Mouse (Mus musculus) heart, adult 2 months (tissue): ENCODE measurements around the gene Olig1. TPM values are rescaled to one million over a fixed set of nuclear protein-coding genes. Genes with fewer than 3 reads are reported as not detected.
"Not testable (repeated sequence)": the region's sequence is repeated elsewhere in the genome, so short reads cannot be mapped to it uniquely, and the experiment has no call there.

ENCODE experiments used
- DNase-seq, 2 experiments: peaks; one replicate each; pipeline ENCODE4 v3.0.0; 2021
- H3K27ac ChIP-seq: fragments of 200-600 bp; 2 replicates; pipeline ENCODE4 v1.8.1; 2022
- H3K27me3 ChIP-seq: fragments of 200-500 bp; 2 replicates; pipeline ENCODE4 v1.6.1; 2012; ENCODE audit warnings: mild to moderate bottlenecking, low read length, inconsistent platforms, mixed read lengths; ENCODE audit not compliant: control insufficient read depth, insufficient read depth
- H3K36me3 ChIP-seq: fragments of 200-500 bp; 2 replicates; pipeline ENCODE4 v1.6.1; 2012; ENCODE audit warnings: low read length, inconsistent platforms; ENCODE audit not compliant: control insufficient read depth, insufficient read depth
- H3K4me1 ChIP-seq: fragments of 200-500 bp; 2 replicates; pipeline ENCODE4 v1.6.1; 2011; ENCODE audit warnings: low read length; ENCODE audit not compliant: control insufficient read depth, insufficient read depth
- H3K4me3 ChIP-seq: fragments of 200-600 bp; 2 replicates; pipeline ENCODE4 v1.8.1; 2022
- H3K79me2 ChIP-seq: fragments of 200-500 bp; replicated peaks from 2 replicates; pipeline ENCODE4 v1.6.1; 2012; ENCODE audit warnings: mild to moderate bottlenecking, inconsistent platforms, low read length, moderate library complexity, mixed read lengths; ENCODE audit not compliant: control insufficient read depth, insufficient read depth
- H3K9ac ChIP-seq: fragments of 200-500 bp; 2 replicates; pipeline ENCODE4 v1.6.1; 2012; ENCODE audit warnings: low read depth, mild to moderate bottlenecking, control low read depth, inconsistent platforms, low read length, mixed read lengths
- CTCF ChIP-seq: fragments of 200-600 bp; IDR thresholded peaks from 2 replicates; pipeline ENCODE4 v1.8.1; 2022; ENCODE audit warnings: antibody characterized with exemption, mild to moderate bottlenecking, moderate library complexity
- EP300 ChIP-seq: fragments of 200-500 bp; IDR thresholded peaks from 2 replicates; pipeline ENCODE4 v1.6.1; 2011; ENCODE audit warnings: low read depth, low read length, control low read depth; ENCODE audit not compliant: insufficient read depth
- POLR2A ChIP-seq: fragments of 200-500 bp; IDR thresholded peaks from 2 replicates; pipeline ENCODE4 v1.6.1; 2011; ENCODE audit warnings: mild to moderate bottlenecking, low read depth, low read length, control low read depth; ENCODE audit not compliant: insufficient read depth
- WGBS: fragments of 180-500 bp; shearing (Covaris S2); methylation state at CpG from one replicate; pipeline ENCODE4 v1.1.7; 2018; 5-methylcytosine and 5-hydroxymethylcytosine counted together
- intact Hi-C: fragments of 180-260 bp; cut with DNase I; formaldehyde crosslinking; loops from one replicate; pipeline ENCODE4 v1.15.1; 2025
- polyA plus RNA-seq: library from polyadenylated mRNA; depleted of rRNA; stranded (reverse); fragments of >200 nt; gene quantifications from 2 replicates; pipeline ENCODE4 v1.2.3, GENCODE M21; 2012
- total RNA-seq, 2 experiments: library from RNA; stranded (reverse); gene quantifications; 2 replicates each; pipeline ENCODE4 v1.2.3; 2021

Olig1 gene
- total and polyA plus RNA-seq, 3 experiments = 0.25 TPM; not detected in 2

GRCm38 (mm10) chr16:91239024-91239423 is 30.5 kb upstream of the Olig1 start:
- Histone ChIP-seq H3K27ac (no peak overlapping the region), H3K27me3 (no peaks in the 10 kb centered on the region; the same call in 1 of the 2 replicates), H3K4me3 (no peak overlapping the region), H3K9ac (no peak overlapping the region), H3K36me3 (no peaks in the 10 kb centered on the region), H3K79me2 (no peaks in the 10 kb centered on the region), H3K4me1 (no peaks in the 10 kb centered on the region)
- intact Hi-C loops = no loop called here
- TF ChIP-seq EP300 = no peak
- no peak for TF ChIP-seq CTCF
- TF ChIP-seq POLR2A = no peak
- no peak for DNase-seq
- WGBS = 40% methylated on average over 4 of the region's 4 CpGs

GRCm38 (mm10) chr16:91246292-91246691 is 23.3 kb upstream of the Olig1 start:
- no peak overlapping the region for H3K27ac ChIP-seq
- no peaks in the 10 kb centered on the region for H3K4me1 ChIP-seq
- TF ChIP-seq POLR2A = no peak
- no peak for TF ChIP-seq EP300
- TF ChIP-seq CTCF = no peak
- H3K79me2 ChIP-seq = no peaks in the 10 kb centered on the region
- intact Hi-C loops = no loop called here
- WGBS = 59% methylated on average over 9 of the region's 9 CpGs
- no peaks in the 10 kb centered on the region; the same call in 1 of the 2 replicates for H3K27me3 ChIP-seq
- H3K4me3 ChIP-seq = no peak overlapping the region
- DNase-seq = no peak
- H3K36me3 ChIP-seq = no peaks in the 10 kb centered on the region
- no peak overlapping the region for H3K9ac ChIP-seq

- H3K27ac ChIP-seq, H3K4me1 ChIP-seq, DNase-seq, H3K4me3 ChIP-seq, H3K27me3 ChIP-seq, H3K36me3 ChIP-seq, intact Hi-C loops, H3K9ac ChIP-seq, H3K79me2 ChIP-seq: not testable (repeated sequence)
- WGBS = 9% methylated on average over 19 of the region's 28 CpGs
These were observed 14.0 kb upstream of the Olig1 start for GRCm38 (mm10) chr16:91255419-91256164.

- whole genome bisulfite sequencing = 45% methylated on average over 3 of the region's 3 CpGs
- Histone ChIP-seq H3K27ac (no peak overlapping the region), H3K27me3 (peaks cover 6% of the 10 kb centered on the region)
These were observed 10.6 kb upstream of the Olig1 start for GRCm38 (mm10) chr16:91258956-91259355.

GRCm38 (mm10) chr16:91260861-91261260 is 8.7 kb upstream of the Olig1 start:
- DNase-seq = no peak
- H3K9ac ChIP-seq = no peak overlapping the region
- 89% methylated on average over 3 of the region's 3 CpGs for WGBS
- H3K4me1 ChIP-seq = no peaks in the 10 kb centered on the region
- no peak overlapping the region for H3K4me3 ChIP-seq
- no peaks in the 10 kb centered on the region for H3K36me3 ChIP-seq
- H3K27ac ChIP-seq = no peak overlapping the region
- H3K79me2 ChIP-seq = no peaks in the 10 kb centered on the region
- H3K27me3 ChIP-seq = peaks cover 6% of the 10 kb centered on the region
- intact Hi-C loops = no loop called here
- no peak for TF ChIP-seq POLR2A

More at GRCm38 (mm10) chr16:91258956-91259355, 10.6 kb upstream of the Olig1 start:
- TF ChIP-seq CTCF (no peak), POLR2A (no peak), EP300 (no peak)
- intact Hi-C loops = no loop called here
- DNase-seq = no peak
- H3K36me3 ChIP-seq = no peaks in the 10 kb centered on the region
- H3K9ac ChIP-seq = no peak overlapping the region
- no peaks in the 10 kb centered on the region for H3K79me2 ChIP-seq
- H3K4me3 ChIP-seq = no peak overlapping the region
- H3K4me1 ChIP-seq = no peaks in the 10 kb centered on the region

- 33% methylated on average over 12 of the region's 12 CpGs for WGBS
- no peak overlapping the region for H3K9ac ChIP-seq
- no peaks in the 10 kb centered on the region for H3K4me1 ChIP-seq
- DNase-seq = no peak
- H3K36me3 ChIP-seq = no peaks in the 10 kb centered on the region
- H3K4me3 ChIP-seq = no peak overlapping the region
- intact Hi-C loops = no loop called here
- H3K79me2 ChIP-seq = no peaks in the 10 kb centered on the region
- H3K27ac ChIP-seq = no peak overlapping the region
- no peak for TF ChIP-seq EP300
- no peak for TF ChIP-seq POLR2A
- H3K27me3 ChIP-seq = peaks cover 3% of the 10 kb centered on the region; the same call in 1 of the 2 replicates
These were observed 6.9 kb upstream of the Olig1 start for GRCm38 (mm10) chr16:91262467-91263220.
